Mouse (Mus musculus) lung, embryonic 16.5 days (tissue): ENCODE results near the gene Cdkn2b. TPM values are rescaled to one million over a fixed set of nuclear protein-coding genes. Genes with fewer than 3 reads are reported as not detected.

ENCODE experiments used
- ATAC-seq: fragments of 200-750 bp; cut with Nextera tagmentation; 2 replicates; pipeline ENCODE4 v1.8.0; 2017; ENCODE audit warnings: low read depth, mild to moderate bottlenecking, moderate library complexity
- H3K27ac ChIP-seq: fragments of 300-500 bp; sonication (generic); 2 replicates; pipeline ENCODE4 v1.5.1; 2014; ENCODE audit warnings: mild to moderate bottlenecking, control low read depth, low read length
- H3K27me3 ChIP-seq: fragments of 300-500 bp; sonication (generic); 2 replicates; pipeline ENCODE4 v1.6.1; 2014; ENCODE audit warnings: low read depth, low read length, mixed read lengths; ENCODE audit not compliant: control insufficient read depth, insufficient read depth
- H3K36me3 ChIP-seq: fragments of 300-500 bp; sonication (generic); 2 replicates; pipeline ENCODE4 v1.6.1; 2014; ENCODE audit warnings: low read length; ENCODE audit not compliant: control insufficient read depth, insufficient read depth
- H3K4me1 ChIP-seq: fragments of 300-500 bp; sonication (generic); replicated peaks from 2 replicates; pipeline ENCODE4 v1.6.1; 2014; ENCODE audit warnings: low read length, mixed read lengths; ENCODE audit not compliant: control insufficient read depth, insufficient read depth
- H3K4me2 ChIP-seq: fragments of 300-500 bp; sonication (generic); 2 replicates; pipeline ENCODE4 v1.6.1; 2014; ENCODE audit warnings: low read depth, low read length, control low read depth
- H3K4me3 ChIP-seq: fragments of 300-500 bp; sonication (generic); 2 replicates; pipeline ENCODE4 v1.5.1; 2014; ENCODE audit warnings: mild to moderate bottlenecking, low read length, control low read depth
- H3K9ac ChIP-seq: fragments of 300-500 bp; sonication (generic); 2 replicates; pipeline ENCODE4 v1.6.1; 2014; ENCODE audit warnings: low read length, control low read depth
- H3K9me3 ChIP-seq: fragments of 300-500 bp; sonication (generic); 2 replicates; pipeline ENCODE4 v1.6.1; 2016; ENCODE audit warnings: low read length; ENCODE audit not compliant: control insufficient read depth
- WGBS: fragments of 180-500 bp; shearing (Covaris S2); extraction: QIAGEN DNeasy Blood & Tissue Kit; methylation state at CpG from one replicate; pipeline ENCODE4 v1.1.7; 2014; 5-methylcytosine and 5-hydroxymethylcytosine counted together
- polyA plus RNA-seq: library from polyadenylated mRNA; unstranded; fragments of >200 nt; fragmentation: Nextera tagmentation; extraction: Ambion mirVana; gene quantifications from 2 replicates; pipeline ENCODE4 v1.2.1, GENCODE M21; 2015

Gene Cdkn2b
- polyA plus RNA-seq, 1 experiment from 2014 or later = 6.7 TPM

DNA sequence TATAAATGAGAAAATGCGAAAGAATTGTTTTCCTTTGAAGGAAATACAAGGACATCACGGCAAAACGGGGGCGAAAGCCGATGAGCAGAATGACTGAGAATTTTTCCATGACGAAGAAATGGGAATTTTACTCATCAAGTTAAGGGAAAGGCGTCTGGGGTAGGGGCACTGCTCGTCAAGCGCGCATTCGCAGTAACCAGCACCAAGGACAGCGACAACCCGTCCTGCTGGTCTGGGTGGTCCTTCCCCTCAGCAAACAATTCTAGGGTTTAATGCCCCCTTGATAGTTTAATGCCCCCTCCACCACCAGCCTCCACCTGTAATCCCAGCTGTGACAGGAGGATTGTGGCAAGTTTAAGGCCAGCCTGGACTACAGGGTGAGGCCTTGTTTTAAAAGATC, 2.6 kb upstream of the Cdkn2b start:
- Histone ChIP-seq H3K9ac (no peak overlapping the region), H3K4me3 (no peak overlapping the region), H3K4me1 (peaks cover 4% of the 10 kb centered on the region), H3K4me2 (no peak overlapping the region), H3K36me3 (no peaks in the 10 kb centered on the region), H3K9me3 (no peaks in the 10 kb centered on the region), H3K27me3 (peaks cover 22% of the 10 kb centered on the region), H3K27ac (no peak overlapping the region)
- no peak for ATAC-seq
- WGBS = 7% methylated on average over 13 of the region's 13 CpGs

DNA sequence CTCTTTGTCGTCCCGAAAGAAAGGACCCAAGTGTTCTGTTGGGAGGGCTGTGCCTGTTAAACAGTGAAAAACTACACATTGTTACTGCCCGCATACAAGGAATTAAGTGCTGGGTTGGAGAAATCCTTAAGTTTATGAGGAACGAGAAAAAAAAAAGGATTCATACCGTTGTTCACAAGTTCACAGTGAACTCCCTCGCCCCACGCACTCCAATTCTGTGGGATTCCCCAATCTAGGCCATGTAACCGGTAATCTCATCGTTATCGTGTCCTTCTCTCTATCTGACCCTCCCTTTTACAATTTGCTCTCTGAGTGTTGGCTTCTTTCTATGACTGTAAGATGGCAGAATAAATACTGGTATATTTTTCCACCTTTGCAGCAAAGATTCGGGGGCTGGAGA, 843 bp downstream of the Cdkn2b start:
- Histone ChIP-seq H3K27ac (no peak overlapping the region), H3K9ac (peak overlapping the region; percentile 13; the same call in 1 of the 2 replicates), H3K4me3 (peak overlapping the region; percentile 66), H3K36me3 (no peaks in the 10 kb centered on the region), H3K4me2 (peak overlapping the region; percentile 95), H3K4me1 (peaks cover 4% of the 10 kb centered on the region), H3K27me3 (peaks cover 55% of the 10 kb centered on the region), H3K9me3 (no peaks in the 10 kb centered on the region)
- 5% methylated on average over 11 of the region's 11 CpGs for WGBS
- ATAC-seq = no peak

DNA sequence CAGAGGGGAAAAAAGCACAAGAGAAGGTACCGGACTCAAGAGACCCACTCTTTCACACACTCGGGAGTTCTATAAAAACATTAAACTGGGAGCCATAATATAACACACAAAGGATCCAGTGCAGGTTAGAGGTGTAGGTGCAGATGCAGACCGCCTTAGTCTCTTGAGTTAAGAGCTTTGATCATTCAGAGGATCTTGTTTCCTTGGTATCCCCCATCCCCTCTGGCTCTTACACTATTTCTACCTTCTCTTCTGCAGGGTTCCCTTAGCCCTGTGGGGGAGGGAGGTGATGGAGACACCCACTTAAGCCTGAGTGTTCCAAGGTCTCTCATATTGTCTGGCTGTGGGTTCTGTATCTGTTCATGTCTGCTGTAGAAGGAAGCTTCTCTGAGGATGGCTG, 2.8 kb downstream of the Cdkn2b start:
- no peak overlapping the region for H3K4me2 ChIP-seq
- H3K36me3 ChIP-seq = no peaks in the 10 kb centered on the region
- H3K27me3 ChIP-seq = peaks cover 73% of the 10 kb centered on the region
- no peak overlapping the region for H3K9ac ChIP-seq
- no peak for ATAC-seq
- H3K27ac ChIP-seq = no peak overlapping the region
- H3K9me3 ChIP-seq = no peaks in the 10 kb centered on the region
- 14% methylated on average over 3 of the region's 3 CpGs for WGBS
- no peak overlapping the region for H3K4me3 ChIP-seq
- H3K4me1 ChIP-seq = peaks cover 4% of the 10 kb centered on the region

DNA sequence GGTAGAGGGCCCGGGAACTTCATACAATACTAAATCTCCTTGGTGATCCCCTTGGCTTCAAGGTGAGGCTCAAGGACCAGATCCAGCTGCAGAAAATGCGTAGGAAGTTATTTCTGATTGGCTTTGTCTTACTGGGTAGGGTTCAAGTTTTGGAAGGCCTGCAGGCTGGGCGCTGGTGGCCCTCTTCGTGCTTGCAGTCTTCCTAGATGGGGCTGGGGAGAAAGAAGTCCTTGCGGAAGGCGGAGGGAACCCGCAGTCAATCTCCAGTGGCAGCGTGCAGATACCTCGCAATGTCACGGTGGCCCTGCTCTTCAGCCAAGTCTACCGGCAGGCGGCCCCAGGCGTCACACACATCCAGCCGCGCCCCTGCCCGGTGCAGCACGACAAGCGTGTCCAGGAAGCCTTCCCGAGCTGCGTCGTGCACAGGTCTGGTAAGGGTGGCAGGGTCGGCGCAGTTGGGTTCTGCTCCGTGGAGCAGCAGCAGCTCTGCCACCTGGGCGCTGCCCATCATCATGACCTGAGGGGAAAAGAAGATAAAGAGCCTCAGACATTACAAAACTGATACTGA, 4.0 kb downstream of the Cdkn2b start:
- no peak for ATAC-seq
- Histone ChIP-seq H3K4me1 (peaks cover 4% of the 10 kb centered on the region), H3K4me2 (no peak overlapping the region), H3K4me3 (no peak overlapping the region), H3K36me3 (no peaks in the 10 kb centered on the region), H3K9ac (no peak overlapping the region), H3K27me3 (peaks cover 79% of the 10 kb centered on the region), H3K27ac (no peak overlapping the region), H3K9me3 (no peaks in the 10 kb centered on the region)
- WGBS = 3% methylated on average over 25 of the region's 25 CpGs

DNA sequence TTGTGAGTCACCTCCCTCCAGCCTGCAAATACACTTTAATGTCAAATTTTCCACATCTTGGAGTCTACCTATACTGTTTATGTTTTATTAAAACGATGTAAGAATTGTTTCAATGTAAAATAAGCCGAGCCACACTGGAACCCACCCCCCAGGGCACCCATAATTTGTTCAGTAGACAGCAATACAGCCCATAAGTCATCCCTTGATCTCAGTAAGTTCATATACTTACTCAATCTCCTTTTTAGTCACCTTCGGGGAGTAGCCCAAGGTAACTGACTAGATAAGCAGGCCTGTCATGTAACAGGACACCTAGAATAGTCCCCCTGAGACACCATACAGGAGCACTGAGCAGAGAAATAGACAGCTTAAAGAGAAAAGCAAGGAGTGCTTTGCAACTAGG, 5.1 kb downstream of the Cdkn2b start:
- Histone ChIP-seq H3K4me2 (no peak overlapping the region), H3K4me3 (no peak overlapping the region), H3K9ac (no peak overlapping the region), H3K36me3 (no peaks in the 10 kb centered on the region), H3K9me3 (no peaks in the 10 kb centered on the region), H3K4me1 (peaks cover 4% of the 10 kb centered on the region), H3K27ac (no peak overlapping the region), H3K27me3 (peaks cover 82% of the 10 kb centered on the region)
- WGBS = 5% methylated on average over 3 of the region's 3 CpGs
- no peak for ATAC-seq

DNA sequence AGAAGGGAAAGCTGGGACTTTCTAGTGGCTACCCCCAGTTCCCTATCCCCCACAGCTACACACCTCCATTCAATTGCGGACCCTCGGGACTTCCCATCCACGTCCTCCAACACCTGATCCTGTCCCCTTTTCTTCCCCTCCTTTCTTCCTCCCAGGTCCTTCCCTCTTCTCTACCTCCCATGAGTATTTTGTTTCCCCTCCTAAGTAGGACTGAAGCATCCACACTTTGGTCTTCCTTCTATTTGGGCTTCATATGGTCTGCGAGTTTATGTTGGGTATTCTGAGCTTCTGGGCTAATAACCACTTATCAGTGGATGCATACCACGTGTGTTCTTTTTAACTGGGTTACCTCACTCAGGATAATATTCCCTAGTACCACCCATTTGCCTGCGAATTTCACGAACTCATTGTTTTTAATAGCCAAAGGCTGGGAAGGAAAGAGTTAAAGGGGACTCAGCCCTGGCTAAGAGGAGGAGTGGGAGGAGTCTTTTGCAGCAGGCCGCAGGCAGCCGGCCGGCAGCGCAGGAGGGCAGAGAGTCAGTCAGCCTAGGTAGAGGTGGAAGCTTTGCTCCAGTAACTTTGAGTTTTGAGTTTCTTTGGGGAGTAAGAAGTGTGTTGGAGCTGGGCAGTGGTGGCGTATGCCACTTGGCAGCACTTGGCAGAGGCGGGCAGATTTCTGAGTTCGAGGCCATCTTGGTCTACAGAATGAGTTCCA, 7.4 kb downstream of the Cdkn2b start:
- peak; percentile 75 for ATAC-seq
- Histone ChIP-seq H3K9ac (no peak overlapping the region), H3K27ac (no peak overlapping the region), H3K4me1 (no peaks in the 10 kb centered on the region), H3K4me3 (peak overlapping the region; percentile 24), H3K36me3 (no peaks in the 10 kb centered on the region), H3K27me3 (peaks cover 80% of the 10 kb centered on the region), H3K9me3 (no peaks in the 10 kb centered on the region), H3K4me2 (peak overlapping the region; percentile 17; the same call in 1 of the 2 replicates)
- WGBS = 4% methylated on average over 14 of the region's 14 CpGs

DNA sequence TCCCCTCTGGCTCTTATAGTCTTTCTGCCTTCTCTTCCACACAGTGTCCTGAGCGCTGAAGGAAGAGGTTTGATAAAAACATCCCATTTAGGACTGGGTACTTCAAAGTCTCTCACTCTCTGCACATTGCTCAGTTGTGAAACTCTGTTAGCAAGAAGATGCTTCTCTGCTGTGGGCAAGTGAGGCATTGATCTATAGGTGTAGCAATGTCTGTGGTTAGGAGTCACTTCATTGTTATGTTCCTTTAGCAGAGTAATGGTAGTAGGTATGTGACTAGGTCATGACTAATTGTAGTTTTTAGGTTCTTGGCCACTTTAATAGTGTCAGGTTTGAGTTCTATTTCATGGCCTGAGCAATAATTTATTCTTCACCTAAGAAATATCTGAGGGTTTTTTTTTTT, 8.7 kb downstream of the Cdkn2b start:
- Histone ChIP-seq H3K4me1 (no peaks in the 10 kb centered on the region), H3K4me3 (no peak overlapping the region), H3K4me2 (no peak overlapping the region), H3K9ac (no peak overlapping the region), H3K9me3 (no peaks in the 10 kb centered on the region), H3K27me3 (peaks cover 75% of the 10 kb centered on the region), H3K27ac (no peak overlapping the region), H3K36me3 (no peaks in the 10 kb centered on the region)
- ATAC-seq = no peak
- WGBS = 6% methylated on average over 1 of the region's 1 CpGs

DNA sequence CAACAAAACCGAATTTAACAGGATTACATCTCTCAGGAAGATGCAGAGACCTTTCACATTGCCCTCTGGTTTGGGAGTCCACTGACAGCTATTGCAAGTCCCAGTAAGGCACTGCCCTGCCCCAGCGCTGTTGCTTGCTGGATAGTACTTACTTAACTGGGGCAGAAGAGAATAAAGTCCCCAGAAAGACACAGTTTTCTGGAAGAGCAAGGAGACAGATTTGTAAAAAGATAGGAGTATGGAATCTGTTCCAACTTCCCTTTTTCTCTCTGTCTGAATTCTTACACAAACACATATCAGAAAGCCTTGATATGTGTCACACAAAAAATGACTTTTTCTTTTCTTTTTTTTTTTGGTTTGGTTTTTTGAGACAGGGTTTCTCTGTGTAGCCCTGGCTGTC, 11.1 kb downstream of the Cdkn2b start:
- Histone ChIP-seq H3K27me3 (peaks cover 77% of the 10 kb centered on the region), H3K4me1 (0 out of 2 replicates have a peak, but pooled peaks cover 4% of the 10 kb centered on the region)

DNA sequence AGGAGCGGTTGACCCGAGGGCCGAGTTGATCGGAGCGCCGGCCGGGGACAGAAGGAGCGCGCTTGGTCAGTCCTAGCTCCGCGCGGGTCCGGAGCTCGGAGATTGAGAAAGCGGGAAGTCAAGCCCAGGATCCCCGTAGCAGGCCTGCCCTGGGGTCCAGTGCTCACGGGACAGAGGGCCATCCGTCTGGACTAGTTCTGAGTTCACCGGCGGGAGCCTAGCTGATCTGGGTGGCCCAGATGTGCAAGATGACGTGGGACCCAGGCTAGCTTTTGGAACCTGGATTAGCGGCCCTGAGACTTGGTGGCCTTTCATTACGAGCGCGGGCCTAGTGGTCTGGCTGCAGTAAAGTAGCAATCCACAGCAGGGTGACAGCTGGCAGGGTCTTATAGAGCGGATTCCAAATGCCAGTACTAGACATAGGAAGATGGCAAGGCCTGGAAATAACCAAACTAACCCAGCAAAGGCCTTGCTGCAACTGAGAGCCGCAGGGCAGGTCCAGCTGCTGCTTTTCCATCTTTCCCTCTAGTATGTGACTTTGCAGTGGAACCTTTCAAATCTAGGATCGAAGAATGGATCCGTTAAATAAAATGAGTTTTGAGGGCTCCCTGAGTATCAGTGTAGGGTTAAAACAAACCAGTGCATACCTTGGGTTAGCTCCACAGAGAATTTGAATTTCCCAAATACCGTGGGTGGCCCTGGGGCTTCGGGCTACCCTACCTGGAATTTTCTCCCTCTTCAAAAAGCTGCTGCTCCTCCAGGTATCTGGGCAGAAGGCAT, 15.2 kb downstream of the Cdkn2b start:
- H3K27ac ChIP-seq = no peak overlapping the region
- peaks cover 6% of the 10 kb centered on the region; the same call in 1 of the 2 replicates for H3K4me1 ChIP-seq
- peak overlapping the region; percentile 72 for H3K4me3 ChIP-seq
- ATAC-seq = peak; percentile 64
- H3K9ac ChIP-seq = peak overlapping the region; percentile 69
- WGBS = 5% methylated on average over 31 of the region's 31 CpGs
- H3K27me3 ChIP-seq = peaks cover 79% of the 10 kb centered on the region
- H3K4me2 ChIP-seq = peak overlapping the region; percentile 96
- H3K9me3 ChIP-seq = no peaks in the 10 kb centered on the region
- H3K36me3 ChIP-seq = no peaks in the 10 kb centered on the region

More for the DNA sequence above, 11.1 kb downstream of the Cdkn2b start:
- Histone ChIP-seq H3K27ac (no peak overlapping the region), H3K4me3 (no peak overlapping the region), H3K36me3 (no peaks in the 10 kb centered on the region), H3K4me2 (no peak overlapping the region), H3K9ac (no peak overlapping the region), H3K9me3 (no peaks in the 10 kb centered on the region)
- WGBS = 3% methylated on average over 2 of the region's 2 CpGs
- no peak for ATAC-seq
